Mouse (Mus musculus): ENCODE measurements at regions not wholly inside any gene's neighbourhood (a gene's known extent, or its start where the extent isn't known, plus 50 kb on each side); places are given as distances from the start of the nearest gene placed in this dataset.

DNA sequence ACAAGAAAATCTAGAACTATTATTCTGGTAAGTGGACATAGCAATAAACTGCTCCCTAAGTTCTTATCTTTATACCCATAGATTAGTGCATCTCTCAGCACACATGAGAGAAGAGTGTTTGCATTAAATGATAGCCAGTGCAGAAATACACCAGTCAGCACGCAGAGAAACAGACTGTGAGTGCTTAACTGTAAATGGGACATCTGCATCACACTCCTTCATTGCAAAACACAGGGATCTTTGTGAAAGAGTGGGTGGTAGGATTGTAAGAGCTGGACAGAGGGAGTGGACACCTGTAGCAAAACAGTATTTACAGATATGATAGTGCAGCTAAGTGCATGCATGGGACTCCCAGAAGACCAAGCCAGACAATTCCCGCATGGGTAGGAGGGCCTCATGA is 144.8 kb upstream of the Trpc4 start:
- TF ChIP-seq CTCF (IDR thresholded peaks at IDR 0.05) (no peak), EP300 (IDR thresholded peaks at IDR 0.05) (no peak)
